Mouse (Mus musculus) intestine, embryonic 14.5 days (tissue): Measurements from ENCODE around the gene Cab39l. TPM values are rescaled to one million over a fixed set of nuclear protein-coding genes. Genes with fewer than 3 reads are reported as not detected.

ENCODE experiments used
- ATAC-seq: fragments of 200-750 bp; cut with Nextera tagmentation; replicated peaks from 2 replicates; pipeline ENCODE4 v1.8.0; 2017; ENCODE audit warnings: low read depth, moderate number of reproducible peaks, moderate TSS enrichment, moderate library complexity; ENCODE audit not compliant: low FRiP score, low TSS enrichment
- DNase-seq: peaks from one replicate; pipeline ENCODE4 v3.0.0-alpha.2; 2018; ENCODE audit warnings: low spot score
- H3K27ac ChIP-seq: fragments of 300-500 bp; sonication (generic); 2 replicates; pipeline ENCODE4 v1.5.1; 2014; ENCODE audit warnings: low read depth, mild to moderate bottlenecking, control low read depth
- H3K27me3 ChIP-seq: fragments of 300-500 bp; sonication (generic); replicated peaks from 2 replicates; pipeline ENCODE4 v1.6.1; 2014; ENCODE audit warnings: low read length, control low read depth; ENCODE audit not compliant: control insufficient read depth, insufficient read depth
- H3K36me3 ChIP-seq: fragments of 300-500 bp; sonication (generic); 2 replicates; pipeline ENCODE4 v1.6.1; 2014; ENCODE audit warnings: low read length, control low read depth; ENCODE audit not compliant: control insufficient read depth, insufficient read depth
- H3K4me1 ChIP-seq: fragments of 300-500 bp; sonication (generic); replicated peaks from 2 replicates; pipeline ENCODE4 v1.6.1; 2014; ENCODE audit warnings: low read length, control low read depth, mixed read lengths; ENCODE audit not compliant: control insufficient read depth, insufficient read depth
- H3K4me2 ChIP-seq: fragments of 300-500 bp; sonication (generic); 2 replicates; pipeline ENCODE4 v1.6.1; 2014; ENCODE audit warnings: low read length
- H3K4me3 ChIP-seq: fragments of 300-500 bp; sonication (generic); 2 replicates; pipeline ENCODE4 v1.5.1; 2014; ENCODE audit warnings: low read depth, low read length, control low read depth, mixed read lengths
- H3K9ac ChIP-seq: fragments of 300-500 bp; sonication (generic); 2 replicates; pipeline ENCODE4 v1.6.1; 2014; ENCODE audit warnings: mild to moderate bottlenecking, low read length
- H3K9me3 ChIP-seq: fragments of 300-500 bp; sonication (generic); 2 replicates; pipeline ENCODE4 v1.6.1; 2016; ENCODE audit warnings: low read length, control low read depth; ENCODE audit not compliant: control insufficient read depth
- WGBS: fragments of 180-500 bp; shearing (Covaris S2); extraction: QIAGEN DNeasy Blood & Tissue Kit; methylation state at CpG from one replicate; pipeline ENCODE4 v1.1.7; 2014; 5-methylcytosine and 5-hydroxymethylcytosine counted together
- polyA plus RNA-seq: library from polyadenylated mRNA; unstranded; fragments of >200 nt; fragmentation: Nextera tagmentation; extraction: Ambion mirVana; gene quantifications from 2 replicates; pipeline ENCODE4 v1.2.1, GENCODE M21; 2014

Cab39l gene
- polyA plus RNA-seq, 1 experiment from 2014 or later, result 36.2 TPM

DNA sequence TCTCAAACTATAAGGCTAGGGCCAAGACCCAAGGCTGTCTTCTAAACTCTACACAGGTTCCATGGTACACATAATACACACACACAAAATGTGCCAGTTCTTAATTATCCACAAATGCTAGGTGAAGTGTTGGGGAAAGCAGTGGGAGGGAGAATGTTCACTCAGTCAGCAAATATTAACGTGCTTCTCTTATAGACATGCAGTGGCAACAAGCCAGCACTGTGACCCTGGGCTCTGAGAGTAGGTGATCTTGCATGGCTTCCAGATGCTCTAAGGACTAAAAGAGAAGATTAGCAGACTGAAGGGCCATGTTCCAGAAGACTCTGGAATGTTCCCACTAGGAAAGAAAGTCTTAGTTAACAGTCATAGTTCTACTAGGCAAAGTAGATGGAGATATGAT, 90.0 kb downstream of the Cab39l start:
- no peaks in the 10 kb centered on the region for H3K27me3 ChIP-seq
- ATAC-seq, result no peak
- no peaks in the 10 kb centered on the region for H3K36me3 ChIP-seq
- no peaks in the 10 kb centered on the region for H3K9me3 ChIP-seq
- no peak overlapping the region for H3K4me3 ChIP-seq
- 84% methylated on average over 1 of the region's 1 CpGs for WGBS
- no peak for DNase-seq
- H3K4me1 ChIP-seq, result no peaks in the 10 kb centered on the region
- H3K4me2 ChIP-seq, result no peak overlapping the region
- no peak overlapping the region for H3K27ac ChIP-seq
- H3K9ac ChIP-seq, result no peak overlapping the region

DNA sequence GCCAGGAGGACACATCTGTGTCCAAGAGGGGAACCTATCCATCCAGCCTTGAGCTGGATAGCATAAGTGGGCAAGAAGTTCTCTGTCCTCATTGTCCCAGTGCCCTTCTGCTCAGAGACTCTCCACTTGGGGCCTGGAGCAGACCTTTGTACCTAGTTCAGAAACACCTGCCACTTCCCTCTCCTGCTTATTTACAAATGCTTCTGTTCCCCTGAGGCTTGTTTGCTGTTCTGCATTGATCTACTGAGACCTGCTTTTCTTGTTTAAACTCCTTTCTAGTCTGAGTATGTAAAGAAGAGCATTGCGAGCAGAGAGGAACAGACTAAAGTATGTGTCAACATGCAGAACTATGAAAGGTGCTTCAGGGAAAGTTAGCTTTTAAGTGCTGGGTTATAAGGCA, 92.2 kb downstream of the Cab39l start:
- no peaks in the 10 kb centered on the region for H3K36me3 ChIP-seq
- no peak for DNase-seq

DNA sequence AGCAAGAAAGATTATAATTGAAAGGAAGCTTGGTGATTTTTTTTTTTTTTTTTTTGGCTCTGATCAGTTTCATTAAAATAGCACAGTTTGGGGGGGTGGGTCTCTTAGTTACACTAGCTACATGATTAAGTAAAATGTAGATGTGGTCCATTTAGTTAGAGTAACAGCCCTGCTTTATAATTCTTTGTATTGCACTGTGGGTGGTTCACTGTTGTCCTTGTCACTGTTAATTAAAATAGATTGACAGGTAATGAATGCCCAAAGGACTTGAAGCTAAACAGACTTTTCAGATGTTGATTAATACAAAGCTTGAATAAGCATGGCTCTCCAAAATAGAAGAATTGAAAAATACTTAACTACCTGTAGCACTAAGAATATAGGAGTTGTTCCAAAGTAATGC, 93.1 kb downstream of the Cab39l start:
- ATAC-seq (no peak), DNase-seq (no peak)
- Histone ChIP-seq H3K36me3 (no peaks in the 10 kb centered on the region), H3K27me3 (no peaks in the 10 kb centered on the region), H3K4me3 (no peak overlapping the region), H3K4me2 (no peak overlapping the region), H3K27ac (no peak overlapping the region), H3K9me3 (no peaks in the 10 kb centered on the region), H3K4me1 (no peaks in the 10 kb centered on the region), H3K9ac (no peak overlapping the region)

More for the DNA sequence above, 92.2 kb downstream of the Cab39l start:
- Histone ChIP-seq H3K27ac (peak overlapping the region; percentile 27; the same call in 1 of the 2 replicates), H3K27me3 (no peaks in the 10 kb centered on the region), H3K4me1 (no peaks in the 10 kb centered on the region), H3K9ac (no peak overlapping the region), H3K9me3 (no peaks in the 10 kb centered on the region), H3K4me3 (no peak overlapping the region), H3K4me2 (no peak overlapping the region)
- WGBS, result 53% methylated on average over 1 of the region's 1 CpGs
- ATAC-seq, result no peak

DNA sequence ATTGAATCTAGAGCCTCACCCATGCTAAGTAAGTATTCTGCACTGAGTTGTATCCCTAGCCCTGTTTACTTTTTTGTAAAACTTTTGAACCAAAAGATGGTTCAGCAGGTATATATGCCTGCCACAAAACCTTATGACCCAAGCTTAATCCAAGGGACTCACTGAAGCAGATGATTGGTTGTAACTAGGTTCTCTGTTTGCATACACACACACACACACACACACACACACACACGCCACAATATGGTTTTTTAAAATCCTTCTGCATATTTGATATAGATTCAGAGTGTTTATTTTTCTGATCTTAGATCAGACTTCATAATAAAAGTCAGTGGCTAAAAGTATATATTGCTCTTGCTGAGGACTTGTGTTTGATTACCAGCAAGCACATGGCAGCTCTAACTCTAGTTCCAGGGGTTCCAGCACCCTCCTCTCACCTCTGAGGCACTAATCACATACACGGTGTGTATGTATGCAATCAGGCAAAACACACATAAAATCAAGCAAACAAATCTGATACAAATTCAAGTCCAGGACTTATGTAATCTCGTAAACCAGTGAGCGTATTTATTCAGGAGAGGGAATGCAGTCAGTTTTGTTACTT, 97.2 kb downstream of the Cab39l start:
- 73% methylated on average over 4 of the region's 4 CpGs for WGBS
- DNase-seq (no peak), ATAC-seq (no peak)
- H3K36me3 ChIP-seq, result 0 out of 2 replicates have a peak, but pooled peaks cover 4% of the 10 kb centered on the region
- no peaks in the 10 kb centered on the region for H3K27me3 ChIP-seq
- H3K9ac ChIP-seq, result no peak overlapping the region
- no peak overlapping the region for H3K4me2 ChIP-seq
- H3K9me3 ChIP-seq, result no peaks in the 10 kb centered on the region
- no peak overlapping the region for H3K27ac ChIP-seq
- no peak overlapping the region for H3K4me3 ChIP-seq
- no peaks in the 10 kb centered on the region for H3K4me1 ChIP-seq

DNA sequence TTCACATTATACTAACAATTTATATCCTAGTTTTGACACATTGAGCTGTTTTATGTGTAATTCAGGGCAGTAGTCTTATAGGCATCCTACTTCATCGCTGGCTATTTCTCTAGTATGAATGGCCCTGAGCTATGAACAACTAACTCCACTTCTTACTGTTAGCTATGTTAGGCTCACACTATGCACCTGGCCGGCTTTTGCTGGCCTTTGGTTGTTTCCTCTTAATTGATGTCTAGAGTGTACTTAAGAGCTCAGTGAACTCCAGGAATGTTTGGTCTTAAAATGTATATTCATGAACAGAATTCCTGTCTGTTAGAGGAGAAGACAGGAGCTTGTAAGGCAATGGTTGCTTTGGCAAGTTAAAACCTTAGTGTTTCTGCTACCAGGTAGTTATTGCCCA, 99.5 kb downstream of the Cab39l start:
- WGBS, result 86% methylated on average over 2 of the region's 2 CpGs
- H3K4me2 ChIP-seq, result no peak overlapping the region
- H3K36me3 ChIP-seq, result 0 out of 2 replicates have a peak, but pooled peaks cover 4% of the 10 kb centered on the region
- no peak overlapping the region for H3K27ac ChIP-seq
- no peaks in the 10 kb centered on the region for H3K27me3 ChIP-seq
- H3K4me1 ChIP-seq, result no peaks in the 10 kb centered on the region
- DNase-seq (no peak), ATAC-seq (no peak)
- H3K4me3 ChIP-seq, result no peak overlapping the region
- no peaks in the 10 kb centered on the region for H3K9me3 ChIP-seq
- no peak overlapping the region for H3K9ac ChIP-seq

DNA sequence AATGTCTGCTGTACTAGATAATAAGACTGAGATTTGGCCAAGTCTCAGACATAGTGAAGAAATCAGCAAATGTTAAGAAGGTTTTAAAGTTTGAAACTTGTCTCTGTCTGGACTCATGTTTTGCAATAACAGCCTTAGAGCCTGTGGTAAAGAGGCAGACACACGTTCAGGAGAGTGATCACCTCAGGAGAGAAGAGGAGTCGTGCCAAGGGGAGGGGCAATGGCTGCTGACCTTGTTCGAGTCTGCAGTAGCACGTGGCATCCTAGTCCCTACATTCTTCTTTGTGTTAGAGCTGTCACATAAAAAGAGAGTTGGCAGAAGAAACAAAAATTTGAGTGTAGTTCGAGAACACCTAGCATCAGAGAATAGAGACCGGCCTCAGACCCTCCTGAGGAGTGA, 100.0 kb downstream of the Cab39l start:
- H3K4me1 ChIP-seq, result no peaks in the 10 kb centered on the region
- no peaks in the 10 kb centered on the region for H3K9me3 ChIP-seq
- ATAC-seq (no peak), DNase-seq (no peak)
- H3K27me3 ChIP-seq, result no peaks in the 10 kb centered on the region
- no peak overlapping the region for H3K27ac ChIP-seq
- H3K9ac ChIP-seq, result no peak overlapping the region
- H3K36me3 ChIP-seq, result 0 out of 2 replicates have a peak, but pooled peaks cover 4% of the 10 kb centered on the region
- H3K4me2 ChIP-seq, result no peak overlapping the region
- WGBS, result 80% methylated on average over 6 of the region's 6 CpGs
- H3K4me3 ChIP-seq, result no peak overlapping the region

DNA sequence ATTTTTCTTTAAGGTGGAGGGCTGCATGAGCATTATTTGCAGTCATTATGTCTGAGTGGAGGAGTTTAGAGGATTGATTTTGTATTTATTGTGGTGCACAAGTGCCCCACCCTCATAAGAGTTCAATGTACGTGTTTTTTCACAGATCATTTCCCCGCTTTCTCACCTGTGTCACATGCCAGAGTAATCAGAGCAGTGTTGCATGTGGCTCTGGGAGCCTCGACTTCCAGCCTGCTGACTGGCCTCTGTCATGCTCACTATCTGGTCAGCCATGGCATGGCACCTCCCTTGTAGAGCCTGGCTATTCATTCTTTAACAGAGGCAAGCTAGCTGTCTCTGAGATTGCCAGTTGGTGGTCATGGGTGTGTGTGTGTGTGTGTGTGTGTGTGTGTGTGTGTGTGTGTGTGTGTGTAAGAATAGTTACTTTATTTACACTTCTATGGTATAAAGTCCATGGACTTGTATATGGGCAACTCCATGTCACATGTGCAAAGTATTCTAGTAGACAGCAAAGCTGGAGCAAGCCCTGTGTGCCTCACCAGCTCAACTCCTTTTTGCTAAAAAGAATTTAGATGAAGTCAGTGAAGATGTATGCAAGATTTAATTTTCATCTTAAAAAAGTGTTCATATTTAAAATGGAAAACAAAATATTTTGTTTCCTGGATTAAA, 102.5 kb downstream of the Cab39l start:
- WGBS, result 72% methylated on average over 3 of the region's 3 CpGs
- Histone ChIP-seq H3K27me3 (no peaks in the 10 kb centered on the region), H3K9me3 (no peaks in the 10 kb centered on the region), H3K4me2 (no peak overlapping the region), H3K4me3 (no peak overlapping the region), H3K9ac (no peak overlapping the region), H3K27ac (no peak overlapping the region), H3K36me3 (0 out of 2 replicates have a peak, but pooled peaks cover 4% of the 10 kb centered on the region), H3K4me1 (no peaks in the 10 kb centered on the region)
- ATAC-seq (no peak), DNase-seq (peak; percentile 27)

DNA sequence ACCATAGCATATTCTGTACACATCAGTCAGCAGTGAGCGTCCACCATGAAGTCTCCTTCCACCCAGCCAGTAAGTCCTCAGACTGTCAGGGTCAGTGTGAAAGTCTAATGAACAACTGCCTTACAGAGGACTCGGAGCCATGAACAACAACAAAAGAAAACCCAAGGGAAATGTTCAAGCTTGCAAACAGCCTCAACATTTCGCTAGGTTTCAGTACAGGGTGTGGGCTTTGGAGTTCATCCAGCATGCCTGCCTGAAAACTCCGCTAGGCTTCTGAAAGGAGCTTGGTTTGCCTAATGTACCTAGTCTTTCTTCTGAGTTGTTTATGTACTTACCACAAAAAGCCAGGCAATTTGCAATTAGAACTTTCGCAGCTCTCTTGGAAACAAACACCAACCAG, 103.2 kb downstream of the Cab39l start:
- Histone ChIP-seq H3K27ac (no peak overlapping the region), H3K4me3 (no peak overlapping the region), H3K4me2 (no peak overlapping the region), H3K36me3 (0 out of 2 replicates have a peak, but pooled peaks cover 4% of the 10 kb centered on the region), H3K4me1 (no peaks in the 10 kb centered on the region; the same call in 1 of the 2 replicates), H3K9me3 (no peaks in the 10 kb centered on the region), H3K27me3 (no peaks in the 10 kb centered on the region), H3K9ac (no peak overlapping the region)
- WGBS, result 79% methylated on average over 5 of the region's 5 CpGs
- no peak for ATAC-seq
- DNase-seq, result peak; percentile 47
